Mouse (Mus musculus): ENCODE results near the gene Pno1. TPM values are rescaled to one million over a fixed set of nuclear protein-coding genes. Genes with fewer than 3 reads are reported as not detected.

Pno1 gene
- polyA plus RNA-seq, 1 experiment from 2014 or later, result 76.9 TPM

- DNase-seq (ENCODE audit: low spot score) (no peak), ATAC-seq (replicated peaks; ENCODE audit: low FRiP score, low read depth) (no peak)
- 78% methylated on average over 5 of the region's 5 CpGs for WGBS
- no peak overlapping the region for H3K4me3 ChIP-seq (replicated peaks; ENCODE audit: low read depth, low read length)
- no peaks in the 10 kb centered on the region for H3K27me3 ChIP-seq (ENCODE audit: insufficient read depth, low read length)
- H3K4me2 ChIP-seq (ENCODE audit: low read length), result no peak overlapping the region
- no peaks in the 10 kb centered on the region for H3K4me1 ChIP-seq (replicated peaks; ENCODE audit: insufficient read depth, low read length)
- TF ChIP-seq CTCF (IDR thresholded peaks at IDR 0.05; ENCODE audit: low read depth), result no peak
- no peak overlapping the region for H3K9ac ChIP-seq (ENCODE audit: low read depth, low read length)
- no peak overlapping the region for H3K27ac ChIP-seq
- peaks cover 9% of the 10 kb centered on the region; the same call in 1 of the 2 replicates for H3K36me3 ChIP-seq (ENCODE audit: insufficient read depth, low read length)
- H3K9me3 ChIP-seq (replicated peaks; ENCODE audit: low read length), result no peaks in the 10 kb centered on the region
These were observed 25.2 kb upstream of the Pno1 start for GRCm38 (mm10) chr11:17236449-17237037.

- no peak for ATAC-seq (replicated peaks; ENCODE audit: low FRiP score, low read depth)
- 73% methylated on average over 5 of the region's 5 CpGs for WGBS
- Histone ChIP-seq H3K9me3 (replicated peaks; ENCODE audit: low read length) (no peaks in the 10 kb centered on the region), H3K4me1 (replicated peaks; ENCODE audit: insufficient read depth, low read length) (no peaks in the 10 kb centered on the region), H3K27ac (no peak overlapping the region), H3K4me2 (ENCODE audit: low read length) (no peak overlapping the region), H3K36me3 (ENCODE audit: insufficient read depth, low read length) (peaks cover 17% of the 10 kb centered on the region), H3K9ac (ENCODE audit: low read depth, low read length) (no peak overlapping the region), H3K27me3 (ENCODE audit: insufficient read depth, low read length) (no peaks in the 10 kb centered on the region), H3K4me3 (replicated peaks; ENCODE audit: low read depth, low read length) (no peak overlapping the region)
- TF ChIP-seq CTCF (IDR thresholded peaks at IDR 0.05; ENCODE audit: low read depth), result no peak
- DNase-seq (ENCODE audit: low spot score), result no peak
These were observed 21.4 kb upstream of the Pno1 start for GRCm38 (mm10) chr11:17232792-17233191.

GRCm38 (mm10) chr11:17221126-17221525, 9.8 kb upstream of the Pno1 start:
- H3K36me3 ChIP-seq (ENCODE audit: insufficient read depth, low read length), result peaks cover 14% of the 10 kb centered on the region; the same call in 1 of the 2 replicates
- no peaks in the 10 kb centered on the region for H3K4me1 ChIP-seq (replicated peaks; ENCODE audit: insufficient read depth, low read length)
- H3K27ac ChIP-seq, result no peak overlapping the region
- ATAC-seq (replicated peaks; ENCODE audit: low FRiP score, low read depth), result no peak
- no peaks in the 10 kb centered on the region for H3K27me3 ChIP-seq (ENCODE audit: insufficient read depth, low read length)
- TF ChIP-seq CTCF (IDR thresholded peaks at IDR 0.05; ENCODE audit: low read depth), result no peak
- no peaks in the 10 kb centered on the region for H3K9me3 ChIP-seq (replicated peaks; ENCODE audit: low read length)
- whole genome bisulfite sequencing, result 90% methylated on average over 8 of the region's 8 CpGs
- no peak overlapping the region for H3K9ac ChIP-seq (ENCODE audit: low read depth, low read length)
- no peak overlapping the region for H3K4me3 ChIP-seq (replicated peaks; ENCODE audit: low read depth, low read length)
- DNase-seq (ENCODE audit: low spot score), result no peak
- H3K4me2 ChIP-seq (ENCODE audit: low read length), result no peak overlapping the region

DNA sequence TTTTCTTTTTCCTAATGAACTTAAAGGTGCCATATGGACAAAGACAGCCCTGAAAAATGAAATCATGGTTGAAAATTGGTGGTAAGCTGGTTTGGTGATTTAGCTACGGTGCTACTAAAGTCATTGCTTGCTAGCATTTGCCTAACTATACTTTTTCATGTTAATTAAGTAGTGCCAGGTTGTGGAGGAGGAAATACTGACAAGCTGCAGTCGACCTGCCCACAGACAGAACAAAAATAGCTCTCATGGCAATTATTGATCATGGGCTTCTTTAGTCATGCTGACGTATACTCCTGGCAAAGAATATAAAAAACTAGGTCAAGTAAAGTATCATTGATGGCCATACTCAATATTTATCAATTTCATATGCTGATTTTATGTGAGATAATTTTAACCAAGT, 4.1 kb upstream of the Pno1 start:
- ATAC-seq (replicated peaks; ENCODE audit: low FRiP score, low read depth) (no peak), DNase-seq (ENCODE audit: low spot score) (no peak)
- Histone ChIP-seq H3K4me3 (replicated peaks; ENCODE audit: low read depth, low read length) (no peak overlapping the region), H3K4me1 (replicated peaks; ENCODE audit: insufficient read depth, low read length) (peaks cover 4% of the 10 kb centered on the region; the same call in 1 of the 2 replicates), H3K36me3 (ENCODE audit: insufficient read depth, low read length) (0 out of 2 replicates have a peak, but pooled peaks cover under 1% of the 10 kb centered on the region), H3K27me3 (ENCODE audit: insufficient read depth, low read length) (no peaks in the 10 kb centered on the region), H3K4me2 (ENCODE audit: low read length) (no peak overlapping the region), H3K27ac (no peak overlapping the region), H3K9me3 (replicated peaks; ENCODE audit: low read length) (no peaks in the 10 kb centered on the region), H3K9ac (ENCODE audit: low read depth, low read length) (no peak overlapping the region)
- 87% methylated on average over 3 of the region's 3 CpGs for WGBS
- no peak for TF ChIP-seq CTCF (IDR thresholded peaks at IDR 0.05; ENCODE audit: low read depth)

- 0 out of 2 replicates have a peak overlapping the region, but pooled peaks have one; percentile 10 for H3K9ac ChIP-seq (ENCODE audit: low read depth, low read length)
- H3K27me3 ChIP-seq (ENCODE audit: insufficient read depth, low read length), result no peaks in the 10 kb centered on the region
- no peak overlapping the region for H3K27ac ChIP-seq
- H3K4me2 ChIP-seq (ENCODE audit: low read length), result peak overlapping the region; percentile 81
- 84% methylated on average over 5 of the region's 5 CpGs for WGBS
- H3K4me3 ChIP-seq (replicated peaks; ENCODE audit: low read depth, low read length), result no peak overlapping the region
- DNase-seq (ENCODE audit: low spot score) (no peak), ATAC-seq (replicated peaks; ENCODE audit: low FRiP score, low read depth) (no peak)
- H3K4me1 ChIP-seq (replicated peaks; ENCODE audit: insufficient read depth, low read length), result peaks cover 7% of the 10 kb centered on the region; the same call in 1 of the 2 replicates
- H3K9me3 ChIP-seq (replicated peaks; ENCODE audit: low read length), result no peaks in the 10 kb centered on the region
- no peak for TF ChIP-seq CTCF (IDR thresholded peaks at IDR 0.05; ENCODE audit: low read depth)
- H3K36me3 ChIP-seq (ENCODE audit: insufficient read depth, low read length), result 0 out of 2 replicates have a peak, but pooled peaks cover 9% of the 10 kb centered on the region
These were observed 1.6 kb upstream of the Pno1 start for GRCm38 (mm10) chr11:17212903-17213509.

GRCm38 (mm10) chr11:17212141-17212495, 750 bp upstream of the Pno1 start:
- 0 out of 2 replicates have a peak, but pooled peaks cover 11% of the 10 kb centered on the region for H3K36me3 ChIP-seq (ENCODE audit: insufficient read depth, low read length)
- no peaks in the 10 kb centered on the region for H3K27me3 ChIP-seq (ENCODE audit: insufficient read depth, low read length)
- H3K4me3 ChIP-seq (replicated peaks; ENCODE audit: low read depth, low read length), result peak overlapping the region; percentile 74
- peak overlapping the region; percentile 81 for H3K4me2 ChIP-seq (ENCODE audit: low read length)
- H3K4me1 ChIP-seq (replicated peaks; ENCODE audit: insufficient read depth, low read length), result peaks cover 7% of the 10 kb centered on the region; the same call in 1 of the 2 replicates
- H3K9ac ChIP-seq (ENCODE audit: low read depth, low read length), result peak overlapping the region; percentile 88
- no peak for TF ChIP-seq CTCF (IDR thresholded peaks at IDR 0.05; ENCODE audit: low read depth)
- no peaks in the 10 kb centered on the region for H3K9me3 ChIP-seq (replicated peaks; ENCODE audit: low read length)
- DNase-seq (ENCODE audit: low spot score), result peak; percentile 29
- WGBS, result 1% methylated on average over 10 of the region's 10 CpGs
- ATAC-seq (replicated peaks; ENCODE audit: low FRiP score, low read depth), result no peak
- H3K27ac ChIP-seq, result peak overlapping the region; percentile 84

Measured in kidney, postnatal 0 days (tissue).